Mouse (Mus musculus) midbrain, embryonic 12.5 days (tissue): Measurements from ENCODE around the gene Myo3b. TPM values are rescaled to one million over a fixed set of nuclear protein-coding genes. Genes with fewer than 3 reads are reported as not detected.
"Not testable (repeated sequence)": the region's sequence is repeated elsewhere in the genome, so short reads cannot be mapped to it uniquely, and the experiment has no call there.

ENCODE experiments used
- ATAC-seq: fragments of 200-750 bp; cut with Nextera tagmentation; 2 replicates; pipeline ENCODE4 v1.8.0; 2017; ENCODE audit warnings: low read depth, moderate TSS enrichment, moderate library complexity; ENCODE audit not compliant: low FRiP score
- H3K27ac ChIP-seq: fragments of 300-500 bp; sonication (generic); replicated peaks from 2 replicates; pipeline ENCODE4 v1.5.1; 2016; ENCODE audit warnings: mild to moderate bottlenecking
- H3K27me3 ChIP-seq: fragments of 300-500 bp; sonication (generic); 2 replicates; pipeline ENCODE4 v1.6.1; 2016; ENCODE audit warnings: mild to moderate bottlenecking
- H3K36me3 ChIP-seq: fragments of 300-500 bp; sonication (generic); 2 replicates; pipeline ENCODE4 v1.6.1; 2016
- H3K4me1 ChIP-seq: fragments of 300-500 bp; sonication (generic); 2 replicates; pipeline ENCODE4 v1.6.1; 2016
- H3K4me2 ChIP-seq: fragments of 300-500 bp; sonication (generic); replicated peaks from 2 replicates; pipeline ENCODE4 v1.6.1; 2016; ENCODE audit warnings: mild to moderate bottlenecking, moderate library complexity
- H3K4me3 ChIP-seq: fragments of 300-500 bp; sonication (generic); 2 replicates; pipeline ENCODE4 v1.5.1; 2016; ENCODE audit warnings: mild to moderate bottlenecking
- H3K9ac ChIP-seq: fragments of 300-500 bp; sonication (generic); replicated peaks from 2 replicates; pipeline ENCODE4 v1.6.1; 2016; ENCODE audit warnings: mild to moderate bottlenecking, moderate library complexity
- H3K9me3 ChIP-seq: fragments of 300-500 bp; sonication (generic); 2 replicates; pipeline ENCODE4 v1.6.1; 2016; ENCODE audit warnings: mild to moderate bottlenecking
- WGBS: fragments of 180-500 bp; shearing (Covaris S2); methylation state at CpG from one replicate; pipeline ENCODE4 v1.1.7; 2016; 5-methylcytosine and 5-hydroxymethylcytosine counted together
- polyA plus RNA-seq: library from polyadenylated mRNA; unstranded; fragments of >200 nt; fragmentation: Nextera tagmentation; extraction: Ambion mirVana; gene quantifications from 2 replicates; pipeline ENCODE4 v1.2.1, GENCODE M21; 2016

Gene Myo3b
- polyA plus RNA-seq, result 0.13 TPM in 1 of 2 replicates, not detected in the other

GRCm38 (mm10) chr2:70038752-70039151 is at the start of gene Myo3b:
TSS of gene Myo3b (plus strand) at chr2:70039126.
- H3K9me3 ChIP-seq, result no peaks in the 10 kb centered on the region
- H3K27me3 ChIP-seq, result no peaks in the 10 kb centered on the region
- H3K27ac ChIP-seq, result no peak within 1 kb of the TSS
- peak within 1 kb of the TSS; percentile 23 for H3K4me2 ChIP-seq
- H3K36me3 ChIP-seq, result no peaks in the 10 kb centered on the region
- peaks cover 9% of the 10 kb centered on the region for H3K4me1 ChIP-seq
- 24% methylated on average over 7 of the region's 7 CpGs for WGBS
- ATAC-seq, result no peak
- H3K9ac ChIP-seq, result no peak within 1 kb of the TSS
- H3K4me3 ChIP-seq, result no peak within 1 kb of the TSS

DNA sequence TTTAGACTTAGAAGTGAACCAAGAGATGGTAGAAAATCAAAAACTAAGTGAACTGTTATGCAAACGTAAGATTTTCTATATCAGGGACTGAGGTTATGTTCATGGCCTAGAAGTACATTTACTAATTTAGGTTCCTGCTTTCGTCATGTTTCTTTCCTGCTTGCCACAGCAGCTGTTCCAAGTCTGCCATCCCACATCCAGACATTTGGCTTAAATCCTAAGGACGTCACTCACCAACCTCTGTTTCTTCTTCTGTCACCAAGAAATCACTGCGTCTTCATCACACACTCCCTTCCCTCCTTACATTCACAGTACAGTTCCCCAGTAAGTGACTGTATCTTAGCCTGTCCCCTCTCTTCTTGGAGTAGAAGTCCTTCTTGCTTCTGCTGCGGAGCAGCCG is 49.7 kb upstream of the Myo3b start:
- Histone ChIP-seq H3K9ac (no peak overlapping the region), H3K4me2 (no peak overlapping the region), H3K36me3 (peaks cover 50% of the 10 kb centered on the region), H3K27me3 (no peaks in the 10 kb centered on the region), H3K4me1 (no peaks in the 10 kb centered on the region), H3K4me3 (no peak overlapping the region), H3K9me3 (no peaks in the 10 kb centered on the region), H3K27ac (no peak overlapping the region)
- ATAC-seq, result no peak
- 97% methylated on average over 6 of the region's 6 CpGs for WGBS

DNA sequence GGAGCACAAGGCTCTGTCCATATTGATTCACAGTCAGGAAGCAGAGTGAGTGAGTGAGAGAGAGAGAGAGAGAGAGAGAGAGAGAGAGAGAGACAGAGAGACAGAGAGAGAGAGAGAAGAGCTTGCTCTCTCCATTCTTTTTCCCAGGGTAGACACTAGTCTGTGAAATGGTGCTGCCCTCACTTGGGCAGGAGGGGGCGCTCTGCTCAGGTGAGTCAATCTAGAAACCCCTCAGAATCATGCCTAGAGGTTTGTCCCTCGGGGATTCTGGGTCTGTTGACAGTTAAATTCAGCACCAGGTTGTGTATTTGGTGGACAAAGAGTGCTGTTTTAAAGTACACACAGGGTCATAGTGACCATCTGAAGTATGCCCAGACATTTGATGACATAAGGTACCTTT is 48.3 kb upstream of the Myo3b start:
- H3K27ac ChIP-seq, result no peak overlapping the region
- H3K4me2 ChIP-seq, result no peak overlapping the region
- H3K4me3 ChIP-seq, result no peak overlapping the region
- H3K4me1 ChIP-seq, result no peaks in the 10 kb centered on the region
- H3K27me3 ChIP-seq, result no peaks in the 10 kb centered on the region
- H3K36me3 ChIP-seq, result peaks cover 48% of the 10 kb centered on the region
- no peak for ATAC-seq
- 54% methylated on average over 2 of the region's 2 CpGs for WGBS
- no peaks in the 10 kb centered on the region for H3K9me3 ChIP-seq
- H3K9ac ChIP-seq, result no peak overlapping the region

DNA sequence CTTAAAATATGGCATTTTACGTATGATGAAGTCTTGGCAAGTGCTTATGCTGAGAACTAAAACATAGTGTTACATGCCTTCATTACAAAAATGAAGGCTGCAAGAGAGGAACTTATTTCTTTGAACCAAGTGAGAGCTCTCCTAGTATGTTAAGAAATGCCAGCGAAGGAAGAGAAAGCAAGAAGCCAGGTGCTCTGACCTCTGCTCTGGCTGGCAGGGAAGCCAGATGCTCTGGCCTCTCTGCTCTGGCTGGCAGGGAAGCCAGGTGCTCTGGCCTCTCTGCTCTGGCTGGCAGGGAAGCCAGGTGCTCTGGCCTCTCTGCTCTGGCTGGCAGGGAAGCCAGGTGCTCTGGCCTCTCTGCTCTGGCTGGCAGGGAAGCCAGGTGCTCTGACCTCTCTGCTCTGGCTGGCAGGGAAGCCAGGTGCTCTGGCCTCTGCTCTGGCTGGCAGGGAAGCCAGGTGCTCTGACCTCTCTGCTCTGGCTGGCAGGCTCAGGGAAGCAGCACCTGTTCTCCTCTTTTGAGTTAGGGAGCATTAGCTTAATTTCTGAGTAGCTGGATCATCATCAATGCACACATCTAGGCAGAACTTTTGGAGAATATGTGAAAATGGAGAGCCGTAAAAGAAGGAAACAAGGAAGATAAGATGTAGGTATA is 44.7 kb upstream of the Myo3b start:
- not testable (repeated sequence) for H3K4me2 ChIP-seq, H3K27ac ChIP-seq, H3K9ac ChIP-seq, H3K4me3 ChIP-seq, H3K4me1 ChIP-seq, ATAC-seq, H3K27me3 ChIP-seq, H3K9me3 ChIP-seq
- WGBS, result 94% methylated on average over 3 of the region's 3 CpGs
- peaks cover 49% of the 10 kb centered on the region for H3K36me3 ChIP-seq

- no peak overlapping the region for H3K4me3 ChIP-seq
- peaks cover 43% of the 10 kb centered on the region for H3K36me3 ChIP-seq
- no peak overlapping the region for H3K27ac ChIP-seq
- WGBS, result 91% methylated on average over 2 of the region's 2 CpGs
- H3K4me1 ChIP-seq, result no peaks in the 10 kb centered on the region
- H3K9me3 ChIP-seq, result no peaks in the 10 kb centered on the region
- H3K4me2 ChIP-seq, result no peak overlapping the region
- H3K9ac ChIP-seq, result no peak overlapping the region
- no peak for ATAC-seq
- no peaks in the 10 kb centered on the region for H3K27me3 ChIP-seq
Observed at GRCm38 (mm10) chr2:69994779-69995178, 44.1 kb upstream of the Myo3b start.

GRCm38 (mm10) chr2:69999097-69999770 is 39.7 kb upstream of the Myo3b start:
- Histone ChIP-seq H3K9me3 (no peaks in the 10 kb centered on the region), H3K27ac (no peak overlapping the region), H3K27me3 (no peaks in the 10 kb centered on the region), H3K4me2 (no peak overlapping the region), H3K4me1 (no peaks in the 10 kb centered on the region), H3K4me3 (no peak overlapping the region), H3K9ac (no peak overlapping the region), H3K36me3 (peaks cover 27% of the 10 kb centered on the region)
- ATAC-seq, result peak; percentile 49; the same call in 1 of the 2 replicates
- 76% methylated on average over 7 of the region's 7 CpGs for WGBS

DNA sequence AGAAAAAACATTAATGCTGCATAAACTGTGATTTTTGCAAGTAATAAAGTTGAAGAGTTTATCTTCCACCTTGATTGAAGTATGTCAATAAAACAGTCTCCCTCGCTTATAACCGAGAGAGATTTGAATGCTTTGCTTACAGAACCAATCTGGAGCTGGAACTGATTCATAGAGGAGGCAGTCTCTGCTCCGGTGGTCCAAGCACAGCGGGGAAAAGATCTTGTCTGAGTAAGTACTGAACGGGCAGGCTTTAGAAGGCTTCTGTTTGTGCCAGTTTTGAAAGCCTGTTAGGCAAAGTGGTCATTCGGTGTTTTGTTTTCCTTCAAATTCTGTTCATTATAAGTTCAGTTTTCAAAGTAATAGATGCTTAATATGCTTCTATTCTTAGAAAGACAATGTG is 38.6 kb upstream of the Myo3b start:
- H3K36me3 ChIP-seq, result peaks cover 22% of the 10 kb centered on the region
- H3K27ac ChIP-seq, result 0 out of 2 replicates have a peak overlapping the region, but pooled peaks have one; percentile 22
- no peak overlapping the region for H3K4me2 ChIP-seq
- H3K4me1 ChIP-seq, result no peaks in the 10 kb centered on the region
- no peak overlapping the region for H3K4me3 ChIP-seq
- H3K9me3 ChIP-seq, result no peaks in the 10 kb centered on the region
- no peak for ATAC-seq
- H3K27me3 ChIP-seq, result no peaks in the 10 kb centered on the region
- H3K9ac ChIP-seq, result no peak overlapping the region
- 75% methylated on average over 6 of the region's 6 CpGs for WGBS

DNA sequence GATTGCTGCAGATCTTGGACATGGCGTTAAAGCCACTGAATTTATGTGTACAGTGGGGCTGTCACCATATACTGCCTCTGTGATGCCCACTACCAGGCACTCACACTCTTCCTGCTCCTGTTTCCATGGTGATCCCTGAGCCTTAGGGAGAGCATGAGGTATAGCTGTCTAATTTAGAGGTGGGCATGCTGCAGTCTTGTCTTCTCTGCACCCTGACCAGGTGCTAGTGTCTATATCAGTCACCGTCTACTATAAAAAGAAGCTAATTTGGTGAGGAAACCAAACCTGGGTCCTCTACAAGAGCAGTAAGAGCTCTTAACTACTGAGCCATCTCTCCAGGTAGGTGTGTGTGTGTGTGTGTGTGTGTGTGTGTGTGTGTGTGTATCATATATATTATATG is 32.4 kb upstream of the Myo3b start:
- 96% methylated on average over 2 of the region's 2 CpGs for WGBS
- Histone ChIP-seq H3K4me1 (no peaks in the 10 kb centered on the region), H3K4me2 (no peak overlapping the region), H3K4me3 (no peak overlapping the region), H3K36me3 (peaks cover 24% of the 10 kb centered on the region), H3K27me3 (no peaks in the 10 kb centered on the region), H3K9ac (no peak overlapping the region), H3K9me3 (no peaks in the 10 kb centered on the region), H3K27ac (no peak overlapping the region)
- no peak for ATAC-seq

- Histone ChIP-seq H3K27ac (no peak overlapping the region), H3K4me1 (no peaks in the 10 kb centered on the region), H3K27me3 (no peaks in the 10 kb centered on the region), H3K4me3 (no peak overlapping the region), H3K36me3 (peaks cover 34% of the 10 kb centered on the region), H3K9ac (no peak overlapping the region), H3K9me3 (no peaks in the 10 kb centered on the region), H3K4me2 (no peak overlapping the region)
- WGBS, result 96% methylated on average over 8 of the region's 8 CpGs
- no peak for ATAC-seq
Observed at GRCm38 (mm10) chr2:70012941-70013340, 26.0 kb upstream of the Myo3b start.

DNA sequence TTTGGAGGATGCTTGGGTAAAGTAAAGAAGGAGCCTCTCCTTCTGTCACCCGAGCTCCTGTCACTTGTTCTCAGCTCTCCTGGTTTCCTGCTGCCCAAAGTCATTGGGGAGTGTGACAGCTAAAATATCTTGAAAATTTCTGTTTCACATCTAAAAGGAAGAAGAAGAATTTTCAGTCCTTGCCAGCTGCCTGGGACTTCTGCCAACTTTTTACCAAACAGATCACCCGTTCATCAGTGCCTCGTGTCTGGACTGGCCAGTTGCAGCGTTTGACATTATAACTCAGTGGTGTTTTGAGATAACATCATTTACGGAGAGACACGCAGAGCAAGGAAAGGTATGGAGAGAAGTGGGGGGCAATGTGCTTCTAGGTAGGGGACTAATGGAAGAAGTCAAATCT is 20.7 kb upstream of the Myo3b start:
- no peaks in the 10 kb centered on the region for H3K27me3 ChIP-seq
- no peaks in the 10 kb centered on the region for H3K9me3 ChIP-seq
- peaks cover 51% of the 10 kb centered on the region for H3K36me3 ChIP-seq
- H3K4me1 ChIP-seq, result no peaks in the 10 kb centered on the region
- no peak overlapping the region for H3K27ac ChIP-seq
- H3K4me2 ChIP-seq, result no peak overlapping the region
- WGBS, result 93% methylated on average over 6 of the region's 6 CpGs
- H3K4me3 ChIP-seq, result no peak overlapping the region
- no peak overlapping the region for H3K9ac ChIP-seq
- ATAC-seq, result no peak

DNA sequence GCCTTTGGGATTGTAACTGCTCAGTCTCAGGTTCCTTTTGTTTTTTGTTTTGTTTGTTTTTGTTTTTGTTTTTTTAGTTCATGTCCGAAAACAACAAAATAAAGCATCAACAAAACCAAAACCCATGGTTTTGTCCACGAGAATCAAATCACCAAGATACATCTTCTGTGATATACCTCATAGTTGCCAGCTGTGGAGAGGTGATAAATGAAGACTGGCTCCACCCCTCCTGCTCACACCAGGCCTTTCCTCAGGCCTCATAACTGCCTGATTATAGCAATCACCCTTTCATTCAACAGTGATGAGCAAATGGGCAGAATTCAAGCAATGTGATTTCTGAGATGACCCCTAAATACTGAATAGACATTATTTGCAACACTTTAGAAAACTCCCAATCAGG is 14.5 kb upstream of the Myo3b start:
- no peak for ATAC-seq
- peaks cover 6% of the 10 kb centered on the region; the same call in 1 of the 2 replicates for H3K9me3 ChIP-seq
- no peak overlapping the region for H3K4me2 ChIP-seq
- WGBS, result 93% methylated on average over 2 of the region's 2 CpGs
- no peak overlapping the region for H3K4me3 ChIP-seq
- no peak overlapping the region for H3K9ac ChIP-seq
- no peaks in the 10 kb centered on the region for H3K27me3 ChIP-seq
- no peak overlapping the region for H3K27ac ChIP-seq
- H3K4me1 ChIP-seq, result no peaks in the 10 kb centered on the region
- H3K36me3 ChIP-seq, result peaks cover 24% of the 10 kb centered on the region

- no peak overlapping the region for H3K4me3 ChIP-seq
- no peaks in the 10 kb centered on the region for H3K27me3 ChIP-seq
- peaks cover 6% of the 10 kb centered on the region; the same call in 1 of the 2 replicates for H3K9me3 ChIP-seq
- H3K36me3 ChIP-seq, result peaks cover 19% of the 10 kb centered on the region
- no peak for ATAC-seq
- no peak overlapping the region for H3K27ac ChIP-seq
- no peak overlapping the region for H3K9ac ChIP-seq
- no peak overlapping the region for H3K4me2 ChIP-seq
- H3K4me1 ChIP-seq, result no peaks in the 10 kb centered on the region
- 94% methylated on average over 5 of the region's 5 CpGs for WGBS
Observed at GRCm38 (mm10) chr2:70025711-70026110, 13.2 kb upstream of the Myo3b start.
